In genomic region chr1:118389454-118390265, GRCm38 (mm10) we compare ENCODE assay signal across 8 mouse cellular contexts. TPM values are rescaled to one million over a fixed set of nuclear protein-coding genes. Genes with fewer than 3 reads are reported as not detected.
DNase-seq lines count a peak whose midpoint lies in the region; ATAC-seq and TF ChIP-seq lines count a peak whose summit lies in the region.

No protein-coding gene starts in this region.

- peaks cover 50% of the 10 kb centered on the region for H3K79me2 ChIP-seq in myocyte (ENCODE audit: control insufficient read depth, insufficient read depth)

- peak; percentile 60 for TF ChIP-seq POLR2A in myocyte (IDR thresholded peaks at IDR 0.05; ENCODE audit: insufficient read length, low read depth)
- 0 out of 2 replicates have a peak, but pooled peaks have one; percentile 27 for TF ChIP-seq POLR2A in testis, adult 2 months (IDR thresholded peaks at IDR 0.05; ENCODE audit: control insufficient read depth, low read depth, low read length)

- no peak for TF ChIP-seq CTCF in testis, adult 2 months (IDR thresholded peaks at IDR 0.05; ENCODE audit: control insufficient read depth, insufficient read depth, insufficient replicate concordance, low read depth, low read length)

- H3K9me3 ChIP-seq in heart, embryonic 12.5 days (replicated peaks) = no peaks in the 10 kb centered on the region
- no peaks in the 10 kb centered on the region for H3K9me3 ChIP-seq in intestine, embryonic 14.5 days (ENCODE audit: control insufficient read depth, low read length)
- no peaks in the 10 kb centered on the region for H3K9me3 ChIP-seq in limb, embryonic 13.5 days

- H3K36me3 ChIP-seq in heart, embryonic 12.5 days = 0 out of 2 replicates have a peak, but pooled peaks cover 5% of the 10 kb centered on the region
- H3K36me3 ChIP-seq in intestine, embryonic 14.5 days (ENCODE audit: control insufficient read depth, insufficient read depth, low read length) = peaks cover 3% of the 10 kb centered on the region; the same call in 1 of the 2 replicates
- peaks cover 11% of the 10 kb centered on the region for H3K36me3 ChIP-seq in limb, embryonic 13.5 days
- no peaks in the 10 kb centered on the region for H3K36me3 ChIP-seq in myocyte (ENCODE audit: control insufficient read depth, insufficient read depth)
- no peaks in the 10 kb centered on the region for H3K36me3 ChIP-seq in testis, adult 2 months (ENCODE audit: control insufficient read depth, insufficient read depth, low read length)

- no peaks in the 10 kb centered on the region for H3K27me3 ChIP-seq in heart, embryonic 12.5 days (replicated peaks)
- no peaks in the 10 kb centered on the region for H3K27me3 ChIP-seq in intestine, embryonic 14.5 days (replicated peaks; ENCODE audit: control insufficient read depth, insufficient read depth, low read length)
- H3K27me3 ChIP-seq in limb, embryonic 13.5 days = no peaks in the 10 kb centered on the region
- H3K27me3 ChIP-seq in myocyte (ENCODE audit: control insufficient read depth, insufficient read depth, insufficient read length) = no peaks in the 10 kb centered on the region
- no peaks in the 10 kb centered on the region for H3K27me3 ChIP-seq in testis, adult 2 months (ENCODE audit: control insufficient read depth, insufficient read depth, low read length)

- peaks cover 9% of the 10 kb centered on the region; the same call in 1 of the 2 replicates for H3K4me1 ChIP-seq in heart, embryonic 12.5 days (replicated peaks)
- peaks cover 13% of the 10 kb centered on the region for H3K4me1 ChIP-seq in intestine, embryonic 14.5 days (replicated peaks; ENCODE audit: control insufficient read depth, insufficient read depth, low read length)
- peaks cover 19% of the 10 kb centered on the region for H3K4me1 ChIP-seq in limb, embryonic 13.5 days
- peaks cover 5% of the 10 kb centered on the region; the same call in 1 of the 2 replicates for H3K4me1 ChIP-seq in testis, adult 2 months (ENCODE audit: control insufficient read depth, insufficient read depth, low read length)

- DNase-seq in heart, adult 11 months = no peak
- peak; percentile 41 for DNase-seq in adrenal gland, postnatal 25 days
- peak; percentile 88 for DNase-seq in intestine, embryonic 14.5 days (ENCODE audit: low spot score)

- H3ac ChIP-seq in myocyte (ENCODE audit: control insufficient read depth, insufficient read length) = peak overlapping the region; percentile 73

- peak overlapping the region; percentile 96 for H3K9ac ChIP-seq in heart, embryonic 12.5 days
- peak overlapping the region; percentile 71 for H3K9ac ChIP-seq in intestine, embryonic 14.5 days (ENCODE audit: low read length)
- H3K9ac ChIP-seq in limb, embryonic 13.5 days = peak overlapping the region; percentile 95

- peak overlapping the region; percentile 82 for H3K4me2 ChIP-seq in heart, embryonic 12.5 days
- peak overlapping the region; percentile 87 for H3K4me2 ChIP-seq in intestine, embryonic 14.5 days (ENCODE audit: low read length)
- peak overlapping the region; percentile 77 for H3K4me2 ChIP-seq in limb, embryonic 13.5 days (replicated peaks)
- peak overlapping the region; percentile 86 for H3K4me2 ChIP-seq in myocyte (ENCODE audit: low read depth)

- peak overlapping the region; percentile 91 for H3K4me3 ChIP-seq in heart, embryonic 12.5 days
- H3K4me3 ChIP-seq in intestine, embryonic 14.5 days (ENCODE audit: low read depth, low read length) = peak overlapping the region; percentile 72
- peak overlapping the region; percentile 95 for H3K4me3 ChIP-seq in limb, embryonic 13.5 days
- peak overlapping the region; percentile 68 for H3K4me3 ChIP-seq in myocyte
- peak overlapping the region; percentile 91 for H3K4me3 ChIP-seq in testis, adult 2 months (ENCODE audit: control insufficient read depth, low read depth, low read length)

- 0% methylated on average over 42 of the region's 44 CpGs for whole genome bisulfite sequencing in heart, embryonic 12.5 days
- WGBS in intestine, embryonic 14.5 days = under 1% methylated on average over 44 of the region's 44 CpGs
- WGBS in limb, embryonic 13.5 days = under 1% methylated on average over 44 of the region's 44 CpGs

- ATAC-seq in heart, embryonic 12.5 days (ENCODE audit: insufficient number of reproducible peaks, low FRiP score) = peak; percentile 53
- ATAC-seq in erythroblast, adult 5-6 weeks (replicated peaks; ENCODE audit: low FRiP score, poor library complexity, severe bottlenecking) = peak; percentile 14
- peak; percentile 65 for ATAC-seq in intestine, embryonic 14.5 days (replicated peaks; ENCODE audit: low FRiP score, low TSS enrichment, low read depth)
- ATAC-seq in limb, embryonic 13.5 days (ENCODE audit: low FRiP score, low read depth) = peak; percentile 61

- H3K27ac ChIP-seq in heart, embryonic 12.5 days (ENCODE audit: poor library complexity, severe bottlenecking) = peak overlapping the region; percentile 92
- H3K27ac ChIP-seq in intestine, embryonic 14.5 days (ENCODE audit: low read depth) = peak overlapping the region; percentile 85
- peak overlapping the region; percentile 90 for H3K27ac ChIP-seq in limb, embryonic 13.5 days
- peak overlapping the region; percentile 90 for H3K27ac ChIP-seq in testis, adult 2 months (ENCODE audit: control insufficient read depth, insufficient read depth, low read depth, low read length)

TF ChIP-seq in myocyte, 11 proteins besides CTCF, POLR2A, EP300 and RAD21:
- TF ChIP-seq REST (IDR thresholded peaks at IDR 0.05; ENCODE audit: insufficient read depth, insufficient read length) = no peak
- peak; percentile 34 for TF ChIP-seq POLR2AphosphoS2 (IDR thresholded peaks at IDR 0.05; ENCODE audit: insufficient read length, low read depth)
- no peak for TF ChIP-seq CEBPB (IDR thresholded peaks at IDR 0.05; ENCODE audit: insufficient read depth, poor library complexity, severe bottlenecking)

RNA-seq across cellular contexts. Expression of gene Clasp1, which starts 0.8 kb away (rescaled TPM):
- polyA plus RNA-seq in heart, embryonic 12.5 days (2016; fragmentation: Nextera tagmentation; extraction: Ambion mirVana) = 115 and 127 TPM in 2 replicates
- total RNA-seq in adrenal gland, postnatal 25 days (2021) = 41.2 and 53.3 TPM in 2 replicates
- total RNA-seq in erythroblast, adult 5-6 weeks (2015; ENCODE audit: low replicate concordance) = 17.8 and 24.6 TPM in 2 replicates
- 11.4 and 15.3 TPM in 2 replicates for total RNA-seq in erythroblast, adult 5-6 weeks (2017; ENCODE audit: low replicate concordance)
- 51.6 and 55.6 TPM in 2 replicates for polyA plus RNA-seq in intestine, embryonic 14.5 days (2014; fragmentation: Nextera tagmentation; extraction: Ambion mirVana)
- polyA plus RNA-seq in limb, embryonic 13.5 days (2015; fragmentation: Nextera tagmentation; extraction: Ambion mirVana) = 61.2 and 66.3 TPM in 2 replicates
- polyA plus RNA-seq in myocyte (2012; fragmentation: generic; extraction: Trizol) = 31.1 TPM
- 32.6 and 33.1 TPM in 2 replicates for polyA plus RNA-seq in testis, adult 2 months (2012; rRNA removed)

Comparison
In these comparisons a context has a peak if more than half of its experiments do, and no peak if none do; other contexts are left out.
1. ATAC-seq: peak in every context shown above with its lines; median percentile 65 in intestine, embryonic 14.5 days; 61 in limb, embryonic 13.5 days; 53 in heart, embryonic 12.5 days; 14 in erythroblast, adult 5-6 weeks.